Mouse (Mus musculus): ENCODE data around the gene Flywch1.
"Not testable (repeated sequence)": the region's sequence is repeated elsewhere in the genome, so short reads cannot be mapped to it uniquely, and the experiment has no call there.

Flywch1 gene

GRCm38 (mm10) chr17:23777141-23777540 is 5.7 kb upstream of the Flywch1 start:
- no peak for DNase-seq

- DNase-seq = no peak
Measured at GRCm38 (mm10) chr17:23776216-23776615, 4.8 kb upstream of the Flywch1 start.

GRCm38 (mm10) chr17:23774090-23774489 is 2.7 kb upstream of the Flywch1 start:
- peak; percentile 89 for DNase-seq

GRCm38 (mm10) chr17:23773676-23774075 is 2.3 kb upstream of the Flywch1 start:
- DNase-seq = no peak

DNA sequence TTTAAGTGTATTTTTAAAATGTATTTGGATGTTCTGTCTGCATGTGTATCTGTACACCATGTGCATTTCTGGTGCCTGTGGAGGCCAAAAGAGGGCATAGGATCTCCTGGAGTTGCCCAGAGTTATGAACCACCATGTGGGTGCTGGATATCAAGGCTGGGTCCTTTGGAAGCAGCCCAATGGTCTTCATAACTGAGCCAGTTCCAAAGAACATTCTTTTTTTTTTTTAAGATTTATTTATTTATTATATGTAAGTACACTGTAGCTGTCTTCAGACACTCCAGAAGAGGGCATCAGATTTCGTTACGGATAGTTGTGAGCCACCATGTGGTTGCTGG is 786 bp upstream of the Flywch1 start:
- DNase-seq = not testable (repeated sequence)

GRCm38 (mm10) chr17:23770896-23771283 is 512 bp downstream of the Flywch1 start:
- DNase-seq = peak; percentile 53

GRCm38 (mm10) chr17:23770493-23770892 is 909 bp downstream of the Flywch1 start:
- DNase-seq = no peak

DNA sequence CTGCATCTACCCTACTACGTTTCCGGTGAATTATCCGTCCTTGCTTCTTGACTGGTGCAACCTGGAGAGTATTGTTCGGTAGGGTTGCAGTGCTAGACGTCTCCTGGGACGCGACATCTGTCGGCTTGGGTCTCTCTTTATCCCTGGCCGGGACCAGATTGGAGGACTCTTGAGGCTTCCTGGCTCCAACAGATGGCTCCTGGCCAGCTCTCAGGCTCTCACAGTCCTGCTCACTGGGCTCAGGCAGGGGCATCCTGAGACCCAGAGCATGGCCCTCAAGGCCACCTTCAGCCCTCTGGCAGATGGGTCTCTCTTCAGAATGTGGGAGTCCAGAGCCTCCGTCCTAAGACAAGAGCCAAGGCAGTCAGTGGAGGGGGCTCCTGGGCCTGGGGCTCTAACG is 8.4 kb downstream of the Flywch1 start:
- no peak for DNase-seq

GRCm38 (mm10) chr17:23761155-23761554 is 10.2 kb downstream of the Flywch1 start:
- no peak for DNase-seq

- DNase-seq = no peak
Measured at GRCm38 (mm10) chr17:23760231-23760630, 11.2 kb downstream of the Flywch1 start.

GRCm38 (mm10) chr17:23758801-23759200 is 12.6 kb downstream of the Flywch1 start:
- DNase-seq = no peak

DNA sequence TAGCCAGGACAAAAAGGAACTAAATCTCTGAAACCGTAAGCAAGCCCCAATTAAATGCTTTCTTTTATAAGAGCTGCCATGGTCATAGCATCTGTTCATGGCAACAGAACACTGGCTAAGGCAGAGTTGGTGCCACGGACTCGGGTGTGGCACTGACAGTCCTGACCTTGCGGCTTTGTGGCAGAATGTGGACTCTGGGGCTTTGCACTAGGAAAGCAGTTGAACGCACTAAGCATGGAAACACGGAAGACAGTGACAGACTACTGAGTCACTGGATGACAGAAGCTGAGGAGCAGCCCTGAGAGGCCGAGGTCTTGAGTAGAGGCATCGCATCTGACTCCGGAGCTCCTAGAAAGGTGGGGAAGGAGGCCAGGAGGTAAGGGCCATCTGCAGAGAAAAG is 13.8 kb downstream of the Flywch1 start:
- DNase-seq = no peak

GRCm38 (mm10) chr17:23755689-23756088 is 15.7 kb downstream of the Flywch1 start:
- DNase-seq = no peak

GRCm38 (mm10) chr17:23749400-23750191 is 21.8 kb downstream of the Flywch1 start:
- DNase-seq = no peak

DNA sequence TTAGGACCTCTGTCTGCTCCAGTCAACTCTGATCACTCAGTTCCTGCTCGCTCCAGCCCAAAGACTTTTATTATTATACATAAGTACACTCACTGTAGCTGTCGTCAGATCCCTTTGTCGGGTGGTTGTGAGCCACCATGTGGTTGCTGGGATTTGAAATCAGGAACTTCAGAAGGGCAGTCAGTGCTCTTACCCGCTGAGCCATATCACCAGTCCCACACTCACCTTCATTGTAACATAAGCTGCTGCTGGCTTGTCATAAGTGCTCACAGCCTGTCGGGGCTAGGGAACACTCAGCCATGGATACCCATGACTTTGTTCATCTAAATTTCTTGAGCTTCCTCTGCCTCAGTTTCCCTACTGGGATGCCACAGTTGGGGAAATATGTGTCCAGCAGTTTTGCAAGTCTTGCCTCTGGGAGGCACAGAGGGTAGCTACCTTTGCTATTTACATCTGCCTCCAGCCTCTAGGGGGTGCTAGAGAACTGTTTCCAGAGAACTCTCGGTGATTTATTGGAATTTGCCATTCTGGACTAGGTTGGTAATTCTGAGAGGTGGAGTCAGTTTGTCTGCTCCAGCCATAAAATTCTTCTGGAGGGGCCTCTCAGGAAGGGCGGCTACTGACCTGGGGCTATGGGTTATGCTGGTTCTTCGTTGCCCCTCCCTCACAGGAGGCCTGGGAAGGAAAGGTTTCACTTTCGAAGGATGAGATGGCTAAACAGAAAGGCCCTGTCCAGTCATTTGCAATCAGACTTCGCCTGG is 22.6 kb downstream of the Flywch1 start:
- DNase-seq = peak; percentile 88

GRCm38 (mm10) chr17:23748026-23748425 is 23.4 kb downstream of the Flywch1 start:
- DNase-seq = no peak

- DNase-seq = no peak
Measured at GRCm38 (mm10) chr17:23747471-23747870, 23.9 kb downstream of the Flywch1 start.

- no peak for DNase-seq
Measured at GRCm38 (mm10) chr17:23746767-23747166, 24.6 kb downstream of the Flywch1 start.

- no peak for DNase-seq
Measured at GRCm38 (mm10) chr17:23746311-23746710, 25.1 kb downstream of the Flywch1 start.

DNA sequence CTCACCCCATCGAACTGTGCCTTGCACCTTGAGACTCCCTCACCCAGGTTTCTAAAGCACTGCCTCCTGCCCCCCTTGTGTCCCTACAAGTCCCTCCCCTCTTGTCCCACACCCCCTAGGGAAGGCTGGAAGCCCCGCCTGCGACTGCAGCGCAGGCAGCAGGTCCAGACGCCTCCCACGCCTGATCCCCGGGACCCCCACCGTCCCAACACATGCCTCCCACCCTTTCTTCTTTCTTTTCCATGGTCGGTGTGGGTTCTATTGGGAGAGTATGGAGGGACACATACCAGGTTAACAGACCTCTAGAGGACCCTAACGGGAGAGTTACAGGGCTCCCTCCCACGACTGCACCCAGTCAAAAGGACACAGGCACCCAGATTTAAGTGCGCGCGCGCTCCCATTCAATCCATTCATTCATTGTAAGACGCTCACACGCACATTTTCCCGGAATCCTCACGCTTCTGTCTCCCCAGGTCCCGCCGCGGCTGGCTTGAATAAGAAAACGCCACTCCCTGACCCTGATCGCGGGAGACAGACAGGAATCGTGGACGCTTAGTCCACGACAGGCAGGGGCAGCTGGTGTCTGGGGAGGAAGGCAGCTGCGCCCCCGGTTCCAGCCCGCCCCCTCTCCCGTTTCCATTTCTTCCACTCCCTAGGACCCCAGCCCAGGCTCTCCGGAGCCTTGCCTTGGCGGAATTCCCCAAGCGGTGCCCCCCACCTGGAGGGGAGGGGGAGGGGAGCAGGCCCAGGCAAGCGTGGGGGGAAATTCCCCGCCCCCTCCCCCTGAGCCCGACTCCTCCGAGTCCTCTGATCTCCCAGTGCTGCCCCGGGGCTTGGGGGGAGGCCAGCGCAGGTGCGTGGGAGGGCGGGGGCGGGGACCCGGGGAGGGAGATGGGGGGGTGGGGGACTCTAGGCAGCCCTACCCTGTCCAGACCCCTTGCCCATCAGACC is 25.8 kb downstream of the Flywch1 start, which contains the start of gene Kremen2:
TSS of gene Kremen2 (minus strand) at position 533 of the 951 bp plus-strand sequence.
- DNase-seq = peak; percentile 48

DNA sequence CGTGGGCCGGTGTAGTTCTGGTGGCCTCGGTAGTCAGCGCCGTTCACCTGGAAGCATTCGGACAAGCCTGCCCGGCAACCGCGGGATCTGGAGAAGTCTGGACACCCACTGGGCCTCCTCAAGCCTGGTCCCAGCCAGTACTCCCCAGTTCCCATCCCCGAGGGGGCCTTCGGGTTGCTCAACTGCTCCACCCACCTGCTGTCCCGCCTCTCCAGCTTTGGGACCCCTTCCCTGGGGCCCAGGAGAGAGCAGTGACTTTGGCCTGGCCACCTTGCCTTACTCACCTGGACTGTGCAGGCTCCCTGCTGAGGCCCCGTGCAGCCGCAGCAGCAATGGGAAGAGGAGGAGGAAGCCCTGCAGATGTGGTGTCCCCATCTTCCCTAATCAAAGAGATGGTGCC is 26.8 kb downstream of the Flywch1 start:
- no peak for DNase-seq

- no peak for DNase-seq
Measured at GRCm38 (mm10) chr17:23744076-23744475, 27.3 kb downstream of the Flywch1 start.

GRCm38 (mm10) chr17:23742941-23743340 is 28.5 kb downstream of the Flywch1 start:
- DNase-seq = no peak

Measured in embryo, embryonic 11 days (tissue).